Mouse (Mus musculus) cerebellum, postnatal 36 days (tissue): ENCODE data around the gene Plxnd1.

Experiments
- DNase-seq, 2 experiments: peaks; one replicate each; pipeline ENCODE4 v3.0.0; 2021 to 2022; ENCODE audit warnings: mixed read lengths in 2 of 2

Gene Plxnd1

GRCm38 (mm10) chr6:115998758-115999157 is 4.0 kb upstream of the Plxnd1 start:
- no peak for DNase-seq

- DNase-seq: no peak
These were observed 3.0 kb upstream of the Plxnd1 start for GRCm38 (mm10) chr6:115997726-115998311.

GRCm38 (mm10) chr6:115996171-115996851 is 1.5 kb upstream of the Plxnd1 start:
- no peak for DNase-seq

- DNase-seq: no peak
These were observed 731 bp upstream of the Plxnd1 start for GRCm38 (mm10) chr6:115995531-115995941.

- DNase-seq: peak in 1 of 2 experiments; percentile 46
These were observed 494 bp downstream of the Plxnd1 start for GRCm38 (mm10) chr6:115994146-115994876.

- DNase-seq: no peak
These were observed 1.2 kb downstream of the Plxnd1 start for GRCm38 (mm10) chr6:115993463-115994145.

GRCm38 (mm10) chr6:115992981-115993380 is 1.8 kb downstream of the Plxnd1 start:
- DNase-seq: no peak

GRCm38 (mm10) chr6:115991881-115992620 is 2.8 kb downstream of the Plxnd1 start:
- no peak for DNase-seq

- no peak for DNase-seq
These were observed 3.5 kb downstream of the Plxnd1 start for GRCm38 (mm10) chr6:115991108-115991880.

GRCm38 (mm10) chr6:115990479-115990878 is 4.3 kb downstream of the Plxnd1 start:
- no peak for DNase-seq

GRCm38 (mm10) chr6:115990056-115990455 is 4.7 kb downstream of the Plxnd1 start:
- no peak for DNase-seq

GRCm38 (mm10) chr6:115989607-115990006 is 5.2 kb downstream of the Plxnd1 start:
- no peak for DNase-seq

- DNase-seq: no peak
These were observed 5.8 kb downstream of the Plxnd1 start for GRCm38 (mm10) chr6:115989032-115989431.

- DNase-seq: peak in 1 of 2 experiments; percentile 34
These were observed 7.6 kb downstream of the Plxnd1 start for GRCm38 (mm10) chr6:115987096-115987747.

GRCm38 (mm10) chr6:115986472-115987095 is 8.2 kb downstream of the Plxnd1 start:
- no peak for DNase-seq

- DNase-seq: no peak
These were observed 9.2 kb downstream of the Plxnd1 start for GRCm38 (mm10) chr6:115985622-115986021.

- DNase-seq: no peak
These were observed 10.2 kb downstream of the Plxnd1 start for GRCm38 (mm10) chr6:115984580-115984979.

- no peak for DNase-seq
These were observed 11.3 kb downstream of the Plxnd1 start for GRCm38 (mm10) chr6:115983306-115984038.

GRCm38 (mm10) chr6:115982889-115983288 is 11.9 kb downstream of the Plxnd1 start:
- no peak for DNase-seq

GRCm38 (mm10) chr6:115978596-115978995 is 16.2 kb downstream of the Plxnd1 start:
- no peak for DNase-seq
